10 mouse cellular contexts compared by ENCODE assay signal in genomic region chr17:13758586-13758985, GRCm38 (mm10). TPM values are rescaled to one million over a fixed set of nuclear protein-coding genes. Genes with fewer than 3 reads are reported as not detected.
DNase-seq lines count a peak whose midpoint lies in the region; ATAC-seq and TF ChIP-seq lines count a peak whose summit lies in the region.
"Had no signal": no experiment of that assay in that cellular context is flagged by ENCODE, and none has a peak within 500 bp of the region (broad histone marks: within the 10 kb centered on the region; RNA-seq: fewer than 3 reads in every experiment).

No protein-coding gene starts in this region.

- H3K36me3 ChIP-seq in forebrain, embryonic 11.5 days (ENCODE audit: control insufficient read depth, insufficient read depth, low read length) = no peaks in the 10 kb centered on the region
- H3K36me3 ChIP-seq in hindbrain, embryonic 16.5 days (ENCODE audit: control insufficient read depth, insufficient read depth, low read length) = no peaks in the 10 kb centered on the region
- H3K36me3 ChIP-seq in neural tube, embryonic 13.5 days = no peaks in the 10 kb centered on the region

- peak overlapping the region; percentile 50 for H3K4me3 ChIP-seq in left cerebral cortex, adult 2 months
- peak overlapping the region; percentile 94; the same call in 1 of the 2 replicates for H3K4me3 ChIP-seq in forebrain, embryonic 11.5 days (ENCODE audit: low read depth, low read length)
- H3K4me3 ChIP-seq in hindbrain, embryonic 16.5 days (ENCODE audit: low read length) = peak overlapping the region; percentile 94
- peak overlapping the region; percentile 98 for H3K4me3 ChIP-seq in neural tube, embryonic 13.5 days

- TF ChIP-seq CTCF in left cerebral cortex, adult 2 months (IDR thresholded peaks at IDR 0.05) = no peak

- peak overlapping the region; percentile 99 for H3K4me2 ChIP-seq in forebrain, embryonic 11.5 days (ENCODE audit: low read depth, low read length, severe bottlenecking)
- peak overlapping the region; percentile 86 for H3K4me2 ChIP-seq in hindbrain, embryonic 16.5 days (ENCODE audit: low read length)
- peak overlapping the region; percentile 72 for H3K4me2 ChIP-seq in neural tube, embryonic 13.5 days

- peak overlapping the region; percentile 92 for H3K9ac ChIP-seq in forebrain, embryonic 11.5 days (ENCODE audit: low read length)
- peak overlapping the region; percentile 97 for H3K9ac ChIP-seq in hindbrain, embryonic 16.5 days (ENCODE audit: low read depth, low read length)
- peak overlapping the region; percentile 85 for H3K9ac ChIP-seq in neural tube, embryonic 13.5 days

- H3K9me3 ChIP-seq in forebrain, embryonic 11.5 days (ENCODE audit: control insufficient read depth, low read length) = no peaks in the 10 kb centered on the region
- H3K9me3 ChIP-seq in hindbrain, embryonic 16.5 days (ENCODE audit: control insufficient read depth, low read length) = no peaks in the 10 kb centered on the region
- H3K9me3 ChIP-seq in neural tube, embryonic 13.5 days = no peaks in the 10 kb centered on the region

- H3K27me3 ChIP-seq in forebrain, embryonic 11.5 days (ENCODE audit: control insufficient read depth, insufficient read depth, low read length) = no peaks in the 10 kb centered on the region
- no peaks in the 10 kb centered on the region for H3K27me3 ChIP-seq in hindbrain, embryonic 16.5 days (replicated peaks; ENCODE audit: control insufficient read depth, insufficient read depth, low read length)
- no peaks in the 10 kb centered on the region for H3K27me3 ChIP-seq in neural tube, embryonic 13.5 days
- H3K27me3 ChIP-seq: Patski had no signal

- H3K27ac ChIP-seq in left cerebral cortex, adult 2 months = peak overlapping the region; percentile 91; the same call in 1 of the 2 replicates
- H3K27ac ChIP-seq in forebrain, embryonic 11.5 days (ENCODE audit: low read depth, low read length) = peak overlapping the region; percentile 93
- H3K27ac ChIP-seq in hindbrain, embryonic 16.5 days (ENCODE audit: low read depth, low read length) = peak overlapping the region; percentile 96
- H3K27ac ChIP-seq in neural tube, embryonic 13.5 days (replicated peaks) = peak overlapping the region; percentile 95

- H3K4me1 ChIP-seq in forebrain, embryonic 11.5 days (replicated peaks; ENCODE audit: control insufficient read depth, insufficient read depth, low read length) = peaks cover 6% of the 10 kb centered on the region; the same call in 1 of the 2 replicates
- H3K4me1 ChIP-seq in hindbrain, embryonic 16.5 days (ENCODE audit: control insufficient read depth, insufficient read depth, low read depth, low read length) = peaks cover 15% of the 10 kb centered on the region
- H3K4me1 ChIP-seq in neural tube, embryonic 13.5 days (replicated peaks) = peaks cover 38% of the 10 kb centered on the region

- WGBS in forebrain, embryonic 11.5 days = 29% methylated on average over 7 of the region's 7 CpGs
- WGBS in hindbrain, embryonic 16.5 days = 50% methylated on average over 7 of the region's 7 CpGs
- WGBS in neural tube, embryonic 13.5 days = 62% methylated on average over 7 of the region's 7 CpGs

- no peak for ATAC-seq in forebrain, embryonic 11.5 days (replicated peaks; ENCODE audit: low FRiP score)
- no peak for ATAC-seq in hindbrain, embryonic 16.5 days
- no peak for ATAC-seq in neural tube, embryonic 13.5 days (ENCODE audit: low read depth)
- ATAC-seq in activated CD4-positive, CD25-positive, alpha-beta regulatory T cell, adult 4 months = no peak
- ATAC-seq: Patski had no signal

- no peak for DNase-seq in left cerebral cortex, adult 2 months (ENCODE audit: extremely low spot score in 1 of 2, low spot score in 2 of 2)
- no peak for DNase-seq in left cerebral cortex, adult 18-20 months (ENCODE audit: low spot score in 2 of 2)
- no peak for DNase-seq in forebrain, embryonic 11.5 days (ENCODE audit: low spot score)
- DNase-seq in testis, postnatal 10 days (ENCODE audit: low spot score) = no peak
- no peak for DNase-seq in adrenal gland, adult 8-10 months
- DNase-seq: gastrocnemius, postnatal 14 days had no signal

- intact Hi-C loops in left cerebral cortex, adult 2 months (cut with DNase I) = loop anchor here (2.0 kb wide), 1 partner anchor 286 kb away; no protein-coding TSS in a partner anchor

RNA-seq across cellular contexts. Expression of gene Afdn, which starts 1.8 kb away (rescaled TPM):
- total RNA-seq in left cerebral cortex, adult 2 months (2021) = 100 to 1,000 TPM; 127 to 134 TPM
- 100 to 1,000 TPM; 114 TPM for total RNA-seq in left cerebral cortex, adult 18-20 months (2021)
- 136 and 141 TPM in 2 replicates for polyA plus RNA-seq in forebrain, embryonic 11.5 days (2014; fragmentation: Nextera tagmentation; extraction: Ambion mirVana)
- 78.5 and 92.3 TPM in 2 replicates for polyA plus RNA-seq in hindbrain, embryonic 16.5 days (2015; fragmentation: Nextera tagmentation; extraction: Ambion mirVana)
- 127 and 134 TPM in 2 replicates for polyA plus RNA-seq in neural tube, embryonic 13.5 days (2015; fragmentation: Nextera tagmentation; extraction: Ambion mirVana)
- total RNA-seq in adrenal gland, adult 8-10 months (2022) = 100 to 1,000 TPM in 1 of 4 experiments, 10 to 100 TPM in 3; 67.5 to 117 (median 80.3) TPM
- polyA plus RNA-seq in activated CD4-positive, CD25-positive, alpha-beta regulatory T cell, adult 4 months (2017; shearing (Covaris generic)) = 1 to 10 TPM; 2.6 to 3.2 TPM

RNA-seq across cellular contexts. Expression of gene Tcte2, which starts 3.0 kb away (rescaled TPM):
- 10 to 100 TPM; 21.4 to 23.2 TPM for total RNA-seq in left cerebral cortex, adult 2 months (2021)
- 10 to 100 TPM; 22.2 to 25.0 TPM for total RNA-seq in left cerebral cortex, adult 18-20 months (2021)
- 11.5 and 11.6 TPM in 2 replicates for polyA plus RNA-seq in forebrain, embryonic 11.5 days (2014; fragmentation: Nextera tagmentation; extraction: Ambion mirVana)
- polyA plus RNA-seq in hindbrain, embryonic 16.5 days (2015; fragmentation: Nextera tagmentation; extraction: Ambion mirVana) = 14.9 and 16.8 TPM in 2 replicates
- polyA plus RNA-seq in neural tube, embryonic 13.5 days (2015; fragmentation: Nextera tagmentation; extraction: Ambion mirVana) = 17.8 and 18.5 TPM in 2 replicates
- total RNA-seq in adrenal gland, adult 8-10 months (2022) = 10 to 100 TPM in 2 of 4 experiments, 1 to 10 TPM in 2; 4.6 to 10.7 (median 7.6) TPM
- polyA plus RNA-seq in activated CD4-positive, CD25-positive, alpha-beta regulatory T cell, adult 4 months (2017; shearing (Covaris generic)) = not detected

Comparison
In these comparisons a context has a peak if more than half of its experiments do, and no peak if none do; other contexts are left out.
1. RNA of gene Afdn, which starts 1.8 kb away (polyA plus RNA-seq): 136 to 141 TPM in forebrain, embryonic 11.5 days, 127 to 134 TPM in neural tube, embryonic 13.5 days and 78.5 to 92.3 TPM in hindbrain, embryonic 16.5 days; 2.6 to 3.2 TPM in activated CD4-positive, CD25-positive, alpha-beta regulatory T cell, adult 4 months; every median in the first group is over 10 times any median in the second.
2. RNA of gene Tcte2, which starts 3.0 kb away (polyA plus RNA-seq): 17.8 to 18.5 TPM in neural tube, embryonic 13.5 days, 14.9 to 16.8 TPM in hindbrain, embryonic 16.5 days and 11.5 to 11.6 TPM in forebrain, embryonic 11.5 days; not detected in activated CD4-positive, CD25-positive, alpha-beta regulatory T cell, adult 4 months; every median in the first group is over 10 times any median in the second.
3. Peak in every context shown above with its lines, with median percentiles within 50 percentile points of each other: H3K27ac ChIP-seq, H3K4me3 ChIP-seq, H3K4me2 ChIP-seq and H3K9ac ChIP-seq.